Mouse (Mus musculus) cerebral cortex, adult 2 months (tissue): ENCODE data around the gene Selplg.

ENCODE experiments used
- WGBS: fragments of 180-500 bp; shearing (Covaris S2); methylation state at CpG from one replicate; pipeline ENCODE4 v1.1.7; 2018; 5-methylcytosine and 5-hydroxymethylcytosine counted together

Selplg gene

DNA sequence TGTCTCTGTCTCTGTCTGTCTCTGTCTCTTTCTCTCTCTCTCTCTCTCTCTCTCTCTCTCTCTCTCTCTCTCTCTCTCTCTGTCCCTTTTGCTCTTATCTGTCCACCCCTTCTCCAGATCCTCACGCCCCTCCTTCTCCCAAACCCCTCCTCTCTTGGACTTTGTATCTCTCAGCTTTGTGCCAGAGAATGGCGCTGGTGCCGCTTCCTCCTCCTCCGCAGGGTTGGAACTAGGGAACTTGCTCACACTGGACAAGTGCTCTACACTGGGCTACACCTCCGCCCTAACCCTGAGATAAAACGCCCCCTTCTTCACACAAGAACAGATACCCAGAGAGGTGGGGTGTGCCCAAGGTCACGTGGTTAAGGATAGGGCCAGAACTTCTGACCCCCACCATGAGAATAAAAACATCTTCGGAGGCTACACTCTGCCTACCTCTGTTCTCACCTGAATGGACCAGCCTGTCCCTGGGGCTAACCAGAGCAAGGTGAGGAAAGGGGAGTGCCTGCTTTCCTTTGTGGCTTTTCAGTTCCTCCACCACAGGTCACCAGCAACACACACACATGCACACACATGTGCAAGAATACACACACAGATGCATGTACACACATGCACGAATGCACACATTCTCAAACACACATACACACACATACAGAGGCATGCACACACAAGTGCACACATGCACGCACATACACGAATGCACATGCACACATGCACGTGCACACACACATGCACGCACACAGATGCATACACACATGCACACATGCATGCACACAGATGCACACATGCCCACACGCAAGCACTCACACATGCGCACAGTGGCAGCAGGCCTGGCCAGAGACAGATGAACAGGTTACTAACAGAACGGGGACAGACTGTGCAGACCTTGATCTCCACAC lies 41.0 kb downstream of the Selplg start:
- 81% methylated on average over 16 of the region's 16 CpGs for WGBS

DNA sequence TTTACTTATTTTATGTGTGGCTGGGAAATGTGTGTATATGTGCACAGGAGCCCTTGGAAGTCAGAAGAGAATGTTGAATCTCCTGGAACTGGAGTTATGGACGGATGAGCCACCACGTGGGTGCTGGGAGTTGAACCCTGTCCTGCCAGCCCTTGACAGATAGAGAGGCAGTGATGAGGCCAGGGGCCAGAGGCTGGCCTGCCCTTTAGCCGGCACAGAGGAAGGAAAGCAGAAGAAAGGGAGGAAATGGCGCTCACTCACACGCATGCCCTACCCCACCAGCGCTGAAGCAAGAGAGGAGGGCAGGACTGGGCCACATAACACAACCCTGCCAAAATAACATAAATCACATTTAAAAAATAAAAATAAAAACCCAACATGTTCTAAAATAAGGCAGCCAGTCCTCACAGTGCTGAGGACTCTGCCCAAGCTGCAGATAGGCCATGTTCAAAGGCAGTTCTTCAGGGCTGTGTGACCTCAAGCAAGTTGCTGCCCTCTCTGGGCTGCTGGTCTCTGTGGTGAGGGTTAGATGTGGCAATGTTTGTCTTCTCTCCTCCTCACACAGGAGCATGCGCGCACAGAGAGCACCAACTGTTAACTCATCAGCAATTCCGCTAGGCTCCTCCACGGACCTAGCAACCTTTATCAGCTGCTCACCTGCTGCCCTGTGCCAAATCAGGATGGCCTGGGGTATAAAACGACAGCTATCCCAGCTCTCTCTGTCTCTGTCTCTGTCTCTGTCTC lies 41.8 kb downstream of the Selplg start:
- 81% methylated on average over 11 of the region's 11 CpGs for WGBS

DNA sequence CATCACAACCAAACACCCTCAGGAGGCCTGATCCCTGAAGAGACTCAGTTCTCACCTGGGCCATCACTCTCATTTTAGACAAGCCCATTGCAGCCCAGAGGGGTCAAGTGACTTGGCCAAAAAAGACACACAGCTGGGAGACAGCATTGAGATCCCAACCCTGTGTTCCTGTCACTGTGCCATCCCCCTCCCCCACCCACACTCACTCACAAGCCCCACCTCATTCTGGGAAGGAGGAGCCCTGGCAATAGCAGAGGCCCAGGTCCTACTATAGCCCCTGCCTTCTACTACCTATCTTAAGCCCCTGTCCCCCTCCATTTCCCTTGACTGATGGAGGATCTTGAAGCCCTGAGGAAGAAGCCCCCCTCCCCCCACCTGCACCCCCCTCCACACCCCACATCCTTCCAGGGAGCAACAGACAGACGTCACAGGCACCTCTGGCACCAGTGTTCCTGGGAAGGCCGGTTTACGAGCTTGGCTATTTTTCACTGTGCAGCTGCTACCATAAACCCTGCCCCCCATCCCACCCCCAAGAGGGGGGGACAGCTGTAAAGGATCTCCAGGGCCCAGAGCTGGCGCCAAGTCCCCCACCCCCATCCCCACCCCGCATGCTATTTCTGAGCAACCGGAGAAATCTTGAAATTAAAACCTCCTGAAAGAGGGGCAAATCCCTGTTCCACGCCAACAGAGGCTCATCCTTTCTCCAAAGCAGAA lies 43.2 kb downstream of the Selplg start:
- WGBS = 52% methylated on average over 7 of the region's 7 CpGs

DNA sequence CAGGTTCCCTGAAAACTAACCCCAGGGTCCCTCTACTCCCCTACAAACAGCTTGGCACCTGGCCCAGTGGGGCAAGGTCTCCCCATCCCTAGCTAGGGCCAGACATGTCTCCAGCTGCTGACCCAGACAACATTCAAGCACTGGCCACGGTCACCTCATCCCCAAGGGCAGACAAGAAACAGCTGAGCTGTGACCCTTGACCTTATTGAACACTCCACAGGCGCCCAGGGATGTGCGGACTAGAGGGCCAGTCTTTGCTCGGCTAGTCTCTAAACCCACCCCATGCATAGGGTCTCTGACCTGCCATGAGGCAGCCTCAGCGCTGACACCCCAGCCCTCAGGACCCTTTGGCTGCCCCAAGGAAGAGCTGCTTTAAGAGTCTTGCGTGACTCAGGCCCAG lies 43.8 kb downstream of the Selplg start:
- WGBS = 72% methylated on average over 6 of the region's 6 CpGs

DNA sequence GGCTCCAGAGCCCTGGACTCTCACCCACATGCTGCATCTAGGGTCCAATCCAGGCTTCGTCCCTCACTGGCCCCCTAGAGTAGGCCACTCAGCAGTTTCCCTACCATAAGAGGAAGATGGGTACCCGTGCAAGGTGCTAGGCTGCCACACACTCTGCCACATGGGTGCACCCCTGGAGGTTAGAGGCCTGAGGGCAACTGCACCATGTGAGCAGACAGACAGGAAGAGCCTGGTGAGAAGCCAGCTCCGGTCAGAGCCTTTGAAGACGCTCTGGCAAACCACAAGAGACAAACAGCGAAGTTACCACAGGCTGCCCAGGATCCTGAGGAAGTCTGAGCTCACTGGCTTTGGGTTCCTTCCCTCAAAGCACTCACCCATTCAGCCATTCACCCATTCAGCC lies 45.5 kb downstream of the Selplg start:
- WGBS = 81% methylated on average over 5 of the region's 5 CpGs

DNA sequence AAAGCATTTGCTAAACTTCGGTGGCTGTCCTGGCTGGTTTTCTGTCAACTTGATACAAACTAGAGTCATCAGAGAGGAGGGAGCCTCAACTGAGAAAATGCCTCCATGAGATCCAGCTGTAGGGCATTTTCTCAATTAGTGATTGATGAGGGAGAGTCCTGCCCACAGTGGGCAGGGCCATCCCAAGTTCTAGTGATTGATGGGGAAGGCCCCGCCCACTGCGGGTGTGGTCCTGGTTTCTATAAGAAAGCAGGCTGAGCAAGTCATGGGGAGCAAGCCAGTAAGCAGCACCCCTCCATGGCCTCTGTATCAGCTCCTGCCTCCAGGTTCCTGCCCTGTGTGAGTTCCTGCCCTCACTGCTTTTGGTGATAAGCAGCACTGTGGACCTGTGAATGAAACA lies 48.3 kb downstream of the Selplg start:
- 31% methylated on average over 3 of the region's 3 CpGs for WGBS

DNA sequence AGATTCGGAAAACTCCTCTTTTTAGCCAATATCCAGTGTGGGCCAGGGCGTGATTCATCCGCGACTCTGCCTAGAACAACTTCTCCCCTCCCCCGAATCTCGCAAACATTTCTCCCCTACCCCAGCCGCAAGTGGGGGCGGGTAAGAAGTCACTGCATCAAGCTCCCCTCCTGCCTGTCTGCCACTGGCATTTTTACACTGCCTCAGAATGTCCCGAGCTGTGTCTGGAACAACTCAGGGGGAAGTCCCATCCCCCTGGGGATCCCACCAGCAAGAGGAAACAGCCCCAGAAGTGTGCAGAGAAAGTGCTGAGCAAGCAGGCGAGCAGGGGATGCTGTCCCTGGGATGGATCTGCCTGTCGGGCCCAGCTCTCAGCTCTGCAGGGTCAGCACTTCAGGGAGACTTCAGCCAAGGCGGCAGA lies 48.9 kb downstream of the Selplg start:
- WGBS = 22% methylated on average over 12 of the region's 12 CpGs

DNA sequence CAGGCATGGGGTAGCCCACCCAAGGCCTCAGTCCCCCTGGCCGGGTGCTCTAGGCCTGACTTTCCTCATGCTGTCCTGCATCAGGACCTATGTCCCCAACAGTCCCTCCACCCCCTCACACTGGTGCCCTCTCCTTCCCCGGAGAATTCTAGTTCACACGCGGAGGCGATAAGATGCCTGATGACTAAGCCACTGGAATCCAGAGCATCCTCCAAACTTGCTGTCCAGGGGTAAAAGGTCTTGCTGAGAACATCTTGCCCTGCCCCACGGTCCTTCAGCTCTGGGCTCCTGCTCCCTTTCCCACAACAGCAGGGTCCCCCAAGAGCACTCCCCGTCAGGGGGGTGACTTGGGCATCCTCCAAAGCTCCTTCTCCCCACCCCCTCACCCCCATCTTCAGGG lies 49.8 kb downstream of the Selplg start:
- WGBS = 89% methylated on average over 7 of the region's 7 CpGs

DNA sequence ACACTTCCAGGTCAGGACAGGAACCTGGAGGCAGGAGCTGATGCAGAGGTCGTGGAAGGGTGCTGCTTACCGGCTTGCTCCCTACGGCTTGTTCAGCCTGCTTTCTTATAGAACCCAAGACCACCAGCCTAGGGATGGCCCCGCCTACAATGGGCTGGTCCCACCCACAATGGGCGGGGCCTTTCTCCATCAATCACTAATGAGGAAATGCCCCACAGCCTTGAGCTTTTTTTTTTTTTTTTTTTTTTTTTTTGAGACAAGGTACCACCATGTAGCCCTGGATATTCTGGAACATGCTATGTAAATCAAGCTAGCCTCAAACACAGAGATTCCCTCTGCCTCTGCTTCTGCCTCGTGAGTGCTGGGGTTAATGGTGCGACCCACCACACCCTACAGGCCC lies 50.6 kb downstream of the Selplg start:
- 76% methylated on average over 7 of the region's 7 CpGs for WGBS

DNA sequence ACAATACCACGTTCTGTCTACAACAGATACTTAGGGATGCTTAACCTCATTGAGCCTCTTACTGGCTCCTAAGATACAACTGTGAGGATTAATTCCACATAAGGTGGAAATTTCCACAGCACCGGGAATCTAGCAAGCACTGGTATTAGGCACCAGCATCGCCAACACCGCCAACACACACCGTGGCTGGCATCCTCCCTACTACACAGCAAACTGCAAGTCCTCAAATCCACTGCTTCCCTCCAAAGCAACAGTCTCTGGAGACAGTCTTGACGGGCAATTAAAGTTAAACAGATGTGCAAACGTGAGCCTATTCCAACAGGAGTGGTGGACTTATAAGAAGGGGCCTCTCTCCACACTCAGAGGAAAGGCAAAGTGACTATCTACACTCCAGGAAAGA lies 51.2 kb downstream of the Selplg start:
- 79% methylated on average over 7 of the region's 7 CpGs for WGBS

DNA sequence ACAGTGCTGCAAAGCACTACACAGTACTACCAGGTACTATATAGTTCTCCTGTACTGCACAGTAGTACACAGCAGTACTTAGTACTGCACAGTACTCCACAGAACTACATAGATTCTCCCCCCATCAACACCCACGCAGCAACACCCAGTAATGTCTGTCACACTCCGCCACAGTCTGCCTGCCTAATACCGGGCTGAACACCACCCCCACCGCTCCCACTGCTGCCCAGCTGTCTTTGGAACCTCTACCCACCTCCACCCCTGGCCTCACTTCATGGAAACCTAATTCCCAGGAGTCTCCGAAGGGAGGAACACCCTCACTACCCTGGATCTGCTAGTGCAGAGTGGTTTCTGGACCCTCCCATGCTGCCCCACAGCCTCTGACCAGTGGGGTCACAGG lies 51.7 kb downstream of the Selplg start:
- WGBS = 61% methylated on average over 5 of the region's 5 CpGs

DNA sequence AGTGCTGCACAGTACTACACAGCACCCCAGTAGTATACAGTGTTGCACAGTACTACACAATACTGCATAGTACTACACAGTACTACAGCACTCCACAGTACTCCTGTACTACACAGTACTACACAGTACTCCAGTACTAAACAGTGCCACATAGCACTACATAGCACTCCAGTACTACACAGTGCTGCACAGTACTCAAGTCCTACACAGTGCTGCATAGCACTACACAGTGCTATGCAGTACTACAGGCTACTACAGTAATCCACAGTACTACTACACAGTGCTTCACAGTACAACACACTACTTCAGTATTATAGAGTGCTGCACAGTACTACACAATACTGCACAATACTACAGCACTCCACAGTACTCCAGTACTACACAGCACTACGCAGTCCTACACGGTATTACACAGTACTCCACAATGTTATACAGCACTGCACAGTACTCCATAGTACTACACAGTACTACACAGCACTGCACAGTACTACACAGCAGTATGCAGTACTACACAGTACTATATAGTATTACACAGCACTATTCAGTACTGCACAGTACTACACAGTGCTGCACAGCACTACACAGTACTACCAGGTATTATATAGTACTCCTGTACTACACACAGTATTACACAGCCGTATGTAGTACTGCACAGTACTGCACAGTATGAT lies 52.2 kb downstream of the Selplg start:
- WGBS = 96% methylated on average over 3 of the region's 3 CpGs

DNA sequence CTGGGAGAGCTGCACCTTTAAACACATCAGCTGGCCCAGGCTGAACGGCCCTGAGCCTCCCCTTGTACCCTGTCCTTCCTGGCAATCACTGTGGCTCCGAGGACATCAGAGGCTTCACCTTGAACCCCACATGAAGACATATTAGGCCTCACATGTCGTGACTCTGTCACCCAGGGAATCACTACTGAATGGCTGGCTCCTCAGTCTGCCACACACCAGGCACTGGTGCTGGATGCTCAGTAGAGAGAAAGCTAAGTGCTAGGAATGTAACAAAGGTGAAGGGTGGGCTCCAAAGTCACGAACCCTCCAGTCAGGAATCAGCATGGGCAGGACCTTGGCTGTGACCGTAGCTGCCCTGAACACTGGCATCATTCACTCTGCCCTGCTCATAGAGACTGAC lies 52.9 kb downstream of the Selplg start:
- 79% methylated on average over 5 of the region's 5 CpGs for WGBS

DNA sequence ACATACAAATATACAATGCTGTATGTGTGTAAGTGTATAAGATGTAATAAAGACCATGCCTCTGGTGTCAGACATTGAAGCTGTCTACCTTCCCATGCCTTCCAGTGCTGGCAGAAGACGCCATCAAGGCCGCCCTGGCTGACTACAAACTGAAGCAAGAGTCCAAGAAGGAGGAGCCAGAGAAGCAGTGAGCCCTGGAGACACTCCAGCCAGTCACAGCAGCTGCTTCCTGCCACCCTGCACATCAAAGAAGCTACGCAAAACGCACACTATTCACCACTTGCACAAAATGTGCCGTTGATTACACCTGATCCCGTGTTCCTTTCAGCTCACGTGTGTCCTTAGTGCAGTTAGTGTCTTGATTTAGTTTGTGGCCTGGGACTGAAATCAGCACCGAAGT lies 54.7 kb downstream of the Selplg start:
- 84% methylated on average over 8 of the region's 8 CpGs for WGBS

DNA sequence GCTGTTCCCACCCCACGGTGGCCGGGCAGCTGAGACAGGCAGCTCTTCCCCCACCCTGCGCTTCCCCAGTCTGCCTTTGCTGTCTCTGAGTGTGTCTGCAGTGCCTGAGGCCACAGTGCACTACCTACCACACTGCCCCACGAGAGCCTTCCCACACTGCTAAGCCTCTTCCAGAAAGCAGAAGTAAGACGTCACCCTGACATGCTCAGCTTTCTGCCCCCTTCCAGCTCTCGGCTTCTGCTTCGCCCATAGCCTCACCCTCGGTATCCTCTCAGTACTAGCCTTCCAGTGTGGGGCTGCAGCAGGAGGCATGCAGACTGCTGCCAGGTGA lies 55.6 kb downstream of the Selplg start:
- WGBS = 88% methylated on average over 8 of the region's 8 CpGs

DNA sequence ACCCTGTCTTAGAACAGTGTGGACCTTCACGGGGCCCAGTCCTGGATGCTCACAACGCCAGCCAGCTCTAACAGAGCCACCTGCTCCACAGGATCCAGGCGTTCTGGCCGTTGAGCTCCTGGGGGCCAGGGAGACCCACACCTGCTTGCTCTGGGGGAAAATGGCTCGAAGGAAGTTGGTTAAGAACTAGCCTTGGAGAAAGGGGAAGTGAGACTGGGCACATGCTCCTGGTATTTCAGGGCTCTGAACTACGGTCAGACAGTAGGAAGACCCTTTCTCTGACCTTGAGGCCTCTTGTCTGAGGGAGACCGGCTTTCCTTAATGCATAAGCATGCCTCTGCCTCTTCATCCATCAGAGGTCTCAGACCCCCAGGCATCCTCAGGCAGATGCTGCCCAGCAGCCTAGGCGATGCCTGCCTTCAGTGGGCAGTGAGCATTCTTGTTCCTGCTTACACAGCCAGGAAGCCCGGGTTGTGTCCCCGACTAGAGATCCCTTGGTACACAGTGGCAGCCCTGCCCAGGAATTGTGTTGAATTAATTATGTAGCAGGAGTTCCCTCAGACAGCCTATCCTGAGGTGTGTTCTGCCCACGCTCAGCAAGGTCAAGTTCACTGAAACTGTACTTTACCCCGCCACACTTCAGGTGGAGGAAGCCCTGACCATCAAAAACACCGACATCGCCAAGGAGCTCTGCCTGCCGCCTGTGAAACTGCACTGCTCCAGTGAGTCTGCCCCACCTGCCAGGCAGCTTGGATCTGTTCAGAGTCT lies 56.1 kb downstream of the Selplg start:
- WGBS = 90% methylated on average over 15 of the region's 15 CpGs

DNA sequence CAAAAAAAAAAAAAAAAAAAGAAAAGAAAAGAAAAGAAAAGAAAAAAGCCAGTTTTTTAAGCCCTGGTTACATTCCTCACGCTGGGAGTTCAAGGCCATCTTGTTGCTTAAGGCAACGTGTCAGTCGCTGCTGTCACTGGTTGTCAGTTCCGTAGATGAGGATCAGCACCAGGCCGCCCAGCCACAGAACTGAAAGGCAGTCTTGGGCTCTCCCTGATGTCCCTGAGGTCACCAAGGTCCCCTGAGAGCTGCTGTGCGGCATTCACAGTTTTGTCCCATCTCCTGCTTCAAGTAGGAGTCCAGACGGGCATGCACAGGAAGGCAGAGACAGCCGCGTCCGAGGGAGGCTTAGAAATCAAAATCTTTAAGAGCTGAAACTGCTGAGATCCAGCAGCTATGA lies 56.9 kb downstream of the Selplg start:
- WGBS = 91% methylated on average over 10 of the region's 10 CpGs

DNA sequence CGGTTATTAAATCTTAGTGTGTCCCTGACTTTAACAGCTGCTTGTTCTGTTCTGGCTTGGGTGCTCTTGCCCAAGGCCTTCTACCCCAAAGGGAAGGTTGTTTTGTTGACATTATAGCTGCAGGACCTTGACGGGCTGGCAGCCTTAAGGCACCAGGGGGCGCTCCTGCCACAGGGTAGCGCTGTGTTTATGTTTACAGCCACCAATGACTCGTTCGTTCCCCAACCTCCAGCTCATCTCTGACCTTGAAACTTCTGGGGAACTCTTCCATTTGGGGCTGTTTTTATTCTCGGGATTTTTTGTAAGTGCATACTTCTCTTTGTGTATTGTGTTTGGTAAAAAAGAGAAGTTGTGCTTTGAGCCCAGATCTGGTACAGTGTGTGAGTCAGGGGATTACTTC lies 58.8 kb downstream of the Selplg start:
- under 1% methylated on average over 7 of the region's 7 CpGs for WGBS

DNA sequence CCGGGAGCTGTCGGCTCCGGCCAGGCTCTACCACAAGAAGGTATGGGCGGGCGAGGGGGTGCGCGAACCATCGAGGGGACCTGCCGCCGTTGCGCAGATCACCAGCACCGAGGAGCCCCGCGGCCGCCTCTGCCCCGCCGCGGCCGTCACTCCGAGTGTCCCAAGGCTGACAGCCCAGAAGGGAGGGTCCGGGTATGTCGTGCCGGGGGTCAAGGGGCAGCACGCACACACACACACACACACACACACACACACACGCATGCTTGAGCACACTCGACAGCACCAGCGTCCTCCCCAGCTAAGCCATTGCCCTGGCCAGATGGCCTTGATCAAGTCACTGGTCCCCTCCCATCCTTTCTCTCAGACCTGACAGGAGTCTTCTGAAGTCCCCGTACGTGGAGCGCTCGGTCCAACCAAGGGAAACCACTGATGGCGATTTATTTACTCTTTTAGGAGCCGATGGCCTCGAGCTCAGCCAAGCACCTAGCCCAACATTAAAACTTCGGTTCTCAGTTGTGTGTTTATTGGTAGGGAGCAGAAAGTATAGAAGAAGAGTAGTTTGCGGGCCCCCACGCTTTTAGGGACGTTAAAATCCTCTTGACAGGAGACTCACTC lies 59.4 kb downstream of the Selplg start:
- 1% methylated on average over 38 of the region's 38 CpGs for WGBS

DNA sequence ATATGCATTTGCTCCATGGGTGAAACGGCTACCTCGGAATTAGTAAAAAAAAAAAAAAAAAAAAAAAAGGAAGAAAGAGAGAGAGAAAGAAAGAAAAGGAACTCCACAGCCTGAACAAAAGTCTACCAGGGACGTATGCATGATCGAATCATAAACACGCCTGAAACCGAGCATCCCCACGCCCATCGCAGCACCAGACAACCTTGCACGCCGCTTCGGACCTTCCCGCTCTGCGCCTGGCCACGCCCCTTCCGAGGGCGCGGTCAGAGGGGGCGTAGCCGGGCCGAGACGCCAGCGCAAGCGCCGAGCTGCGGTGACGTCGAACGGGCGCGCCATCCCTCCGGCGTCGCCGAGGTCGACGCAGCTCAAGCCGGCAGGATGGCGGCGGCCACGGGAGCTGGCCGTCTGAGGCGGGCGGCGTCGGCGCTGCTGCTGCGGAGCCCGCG lies 60.0 kb downstream of the Selplg start, which contains the start of the genes Sart3 and Iscu:
Sart3 (minus strand) TSS at position 61 of the 446 bp plus-strand sequence.
Iscu (plus strand) TSS at position 299 of the 446 bp plus-strand sequence.
- under 1% methylated on average over 49 of the region's 49 CpGs for WGBS
